Mouse (Mus musculus): ENCODE data around the gene Irx1. TPM values are rescaled to one million over a fixed set of nuclear protein-coding genes. Genes with fewer than 3 reads are reported as not detected.

Irx1 gene
- polyA plus RNA-seq, 1 experiment from 2014 or later: 7.5 TPM

GRCm38 (mm10) chr13:71961891-71962660 lies 1.4 kb downstream of the Irx1 start:
- Histone ChIP-seq H3K9ac (ENCODE audit: low read length) (peak overlapping the region; percentile 89), H3K4me2 (ENCODE audit: low read depth, low read length) (peak overlapping the region; percentile 25; the same call in 1 of the 2 replicates), H3K27ac (ENCODE audit: low read length) (peak overlapping the region; percentile 86; the same call in 1 of the 2 replicates), H3K27me3 (ENCODE audit: control insufficient read depth, insufficient read depth, low read depth, low read length) (peaks cover 81% of the 10 kb centered on the region), H3K36me3 (ENCODE audit: control insufficient read depth, insufficient read depth, low read length) (no peaks in the 10 kb centered on the region), H3K4me3 (ENCODE audit: low read length) (peak overlapping the region; percentile 67), H3K9me3 (ENCODE audit: control insufficient read depth, low read length) (no peaks in the 10 kb centered on the region), H3K4me1 (replicated peaks; ENCODE audit: control insufficient read depth, insufficient read depth, low read length) (peaks cover 5% of the 10 kb centered on the region)
- 2% methylated on average over 25 of the region's 25 CpGs for WGBS
- ATAC-seq (ENCODE audit: low read depth): no peak

DNA sequence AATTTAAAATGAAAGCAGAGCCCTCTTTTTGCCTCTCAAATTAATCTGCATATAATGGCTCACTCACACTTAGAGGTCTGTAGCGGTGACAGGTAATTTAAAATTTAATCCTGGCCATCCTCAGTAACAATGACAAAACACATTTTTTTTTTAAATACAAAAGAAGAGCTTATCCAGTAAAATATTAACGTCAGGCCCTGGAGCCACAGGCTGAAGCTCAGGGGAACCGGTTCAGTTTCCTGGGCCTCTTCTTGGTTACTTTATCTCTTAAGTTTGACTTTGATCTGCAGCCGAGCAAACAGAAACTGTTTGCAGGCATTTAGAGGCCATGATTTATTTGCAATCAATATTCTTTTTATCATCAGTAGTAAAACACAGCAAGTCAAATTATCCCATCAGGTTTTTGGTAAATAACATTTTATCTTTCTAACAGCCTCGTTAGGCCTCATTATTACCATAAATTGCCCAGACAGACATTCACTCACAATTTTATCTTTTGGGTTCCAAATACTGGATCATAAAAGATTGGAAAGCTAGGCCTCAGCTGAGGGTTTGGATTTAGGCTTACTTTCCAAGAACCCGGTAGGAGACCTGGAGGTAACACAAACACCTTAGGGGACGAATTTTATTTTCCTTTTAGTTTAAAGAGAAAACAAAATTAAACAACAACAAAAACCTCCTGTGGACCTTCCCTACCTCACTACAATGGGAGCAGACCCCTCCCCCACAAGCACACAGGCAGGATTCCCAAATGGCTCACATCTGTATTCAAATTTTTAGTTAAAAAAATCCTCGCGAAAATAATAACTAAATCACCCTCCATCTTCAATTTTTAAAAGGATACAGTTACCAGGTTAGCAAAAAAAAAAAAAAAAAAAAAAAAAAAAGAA lies 2.4 kb downstream of the Irx1 start:
- no peaks in the 10 kb centered on the region for H3K36me3 ChIP-seq (ENCODE audit: control insufficient read depth, insufficient read depth, low read length)
- H3K4me1 ChIP-seq (replicated peaks; ENCODE audit: control insufficient read depth, insufficient read depth, low read length): peaks cover 5% of the 10 kb centered on the region
- 7% methylated on average over 9 of the region's 9 CpGs for WGBS
- no peaks in the 10 kb centered on the region for H3K9me3 ChIP-seq (ENCODE audit: control insufficient read depth, low read length)
- peak overlapping the region; percentile 57 for H3K27ac ChIP-seq (ENCODE audit: low read length)
- H3K4me3 ChIP-seq (ENCODE audit: low read length): peak overlapping the region; percentile 67
- peaks cover 80% of the 10 kb centered on the region for H3K27me3 ChIP-seq (ENCODE audit: control insufficient read depth, insufficient read depth, low read depth, low read length)
- peak overlapping the region; percentile 59 for H3K4me2 ChIP-seq (ENCODE audit: low read depth, low read length)
- peak overlapping the region; percentile 89 for H3K9ac ChIP-seq (ENCODE audit: low read length)
- ATAC-seq (ENCODE audit: low read depth): no peak

DNA sequence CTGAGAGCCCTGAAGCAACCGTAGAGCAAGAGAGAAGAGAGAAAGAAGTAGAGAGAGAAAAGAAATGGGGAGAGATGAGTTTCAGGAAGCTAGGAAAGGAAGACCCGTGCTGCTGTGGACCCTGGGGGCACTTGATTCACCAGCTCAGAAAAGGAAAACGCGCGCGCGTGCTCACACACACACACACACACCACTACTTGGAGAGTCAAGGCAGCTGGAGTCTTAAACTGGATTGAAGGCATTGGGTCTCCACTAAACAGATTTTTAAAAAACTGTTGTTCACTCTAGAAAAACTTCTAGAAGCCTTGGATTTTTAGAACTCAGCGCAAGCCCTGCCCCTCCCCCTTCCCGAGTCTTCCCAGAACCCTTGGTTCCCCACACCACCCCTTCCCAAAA lies 3.2 kb downstream of the Irx1 start:
- H3K9me3 ChIP-seq (ENCODE audit: control insufficient read depth, low read length): no peaks in the 10 kb centered on the region
- WGBS: under 1% methylated on average over 9 of the region's 9 CpGs
- H3K4me2 ChIP-seq (ENCODE audit: low read depth, low read length): peak overlapping the region; percentile 59
- no peak for ATAC-seq (ENCODE audit: low read depth)
- H3K9ac ChIP-seq (ENCODE audit: low read length): peak overlapping the region; percentile 71
- H3K4me3 ChIP-seq (ENCODE audit: low read length): peak overlapping the region; percentile 67
- peak overlapping the region; percentile 57 for H3K27ac ChIP-seq (ENCODE audit: low read length)
- peaks cover 5% of the 10 kb centered on the region for H3K4me1 ChIP-seq (replicated peaks; ENCODE audit: control insufficient read depth, insufficient read depth, low read length)
- no peaks in the 10 kb centered on the region for H3K36me3 ChIP-seq (ENCODE audit: control insufficient read depth, insufficient read depth, low read length)
- peaks cover 77% of the 10 kb centered on the region for H3K27me3 ChIP-seq (ENCODE audit: control insufficient read depth, insufficient read depth, low read depth, low read length)

GRCm38 (mm10) chr13:71959361-71960276 lies 3.9 kb downstream of the Irx1 start:
- WGBS: 2% methylated on average over 76 of the region's 76 CpGs
- Histone ChIP-seq H3K9ac (ENCODE audit: low read length) (peak overlapping the region; percentile 71), H3K4me1 (replicated peaks; ENCODE audit: control insufficient read depth, insufficient read depth, low read length) (peaks cover 2% of the 10 kb centered on the region; the same call in 1 of the 2 replicates), H3K4me3 (ENCODE audit: low read length) (peak overlapping the region; percentile 67), H3K4me2 (ENCODE audit: low read depth, low read length) (peak overlapping the region; percentile 59), H3K9me3 (ENCODE audit: control insufficient read depth, low read length) (no peaks in the 10 kb centered on the region), H3K27ac (ENCODE audit: low read length) (peak overlapping the region; percentile 43), H3K27me3 (ENCODE audit: control insufficient read depth, insufficient read depth, low read depth, low read length) (peaks cover 70% of the 10 kb centered on the region), H3K36me3 (ENCODE audit: control insufficient read depth, insufficient read depth, low read length) (no peaks in the 10 kb centered on the region)
- 0 out of 2 replicates have a peak, but pooled peaks have one; percentile 4 for ATAC-seq (ENCODE audit: low read depth)

- H3K27ac ChIP-seq (ENCODE audit: low read length): peak overlapping the region; percentile 20; the same call in 1 of the 2 replicates
- peak overlapping the region; percentile 59 for H3K4me2 ChIP-seq (ENCODE audit: low read depth, low read length)
- 3% methylated on average over 16 of the region's 16 CpGs for WGBS
- H3K4me1 ChIP-seq (replicated peaks; ENCODE audit: control insufficient read depth, insufficient read depth, low read length): 0 out of 2 replicates have a peak, but pooled peaks cover 2% of the 10 kb centered on the region
- H3K4me3 ChIP-seq (ENCODE audit: low read length): peak overlapping the region; percentile 67
- H3K27me3 ChIP-seq (ENCODE audit: control insufficient read depth, insufficient read depth, low read depth, low read length): peaks cover 61% of the 10 kb centered on the region
- H3K9me3 ChIP-seq (ENCODE audit: control insufficient read depth, low read length): no peaks in the 10 kb centered on the region
- ATAC-seq (ENCODE audit: low read depth): no peak
- peak overlapping the region; percentile 71 for H3K9ac ChIP-seq (ENCODE audit: low read length)
- no peaks in the 10 kb centered on the region for H3K36me3 ChIP-seq (ENCODE audit: control insufficient read depth, insufficient read depth, low read length)
Observed at GRCm38 (mm10) chr13:71958651-71959050, 4.9 kb downstream of the Irx1 start.

DNA sequence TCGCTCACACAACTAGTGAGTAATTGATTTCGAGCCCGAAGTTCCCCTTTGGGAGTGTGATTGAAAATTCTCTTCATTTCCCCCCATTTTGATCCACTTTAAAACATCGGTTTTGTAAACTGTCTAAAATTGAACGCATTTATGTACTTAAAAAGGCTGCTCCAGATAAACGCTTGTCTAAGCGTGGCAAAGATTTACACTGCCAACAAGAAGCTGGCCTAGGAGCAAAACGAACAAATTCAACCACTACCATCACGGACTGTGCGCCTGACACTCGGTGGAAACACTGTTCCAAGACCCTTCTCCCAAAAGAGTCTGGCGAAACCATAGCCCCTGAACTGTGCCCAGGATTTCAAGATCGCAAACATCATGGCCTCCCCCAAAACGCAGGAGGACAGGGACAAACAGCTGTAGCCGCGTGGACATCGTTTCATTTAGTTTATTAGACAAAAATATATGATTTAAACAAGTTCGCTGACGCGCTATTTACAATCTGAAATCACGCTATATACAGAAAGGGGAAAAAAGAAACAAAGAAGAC lies 5.6 kb downstream of the Irx1 start:
- Histone ChIP-seq H3K4me1 (replicated peaks; ENCODE audit: control insufficient read depth, insufficient read depth, low read length) (no peaks in the 10 kb centered on the region), H3K4me3 (ENCODE audit: low read length) (peak overlapping the region; percentile 67), H3K9me3 (ENCODE audit: control insufficient read depth, low read length) (no peaks in the 10 kb centered on the region), H3K9ac (ENCODE audit: low read length) (peak overlapping the region; percentile 52), H3K27me3 (ENCODE audit: control insufficient read depth, insufficient read depth, low read depth, low read length) (peaks cover 54% of the 10 kb centered on the region), H3K36me3 (ENCODE audit: control insufficient read depth, insufficient read depth, low read length) (no peaks in the 10 kb centered on the region), H3K27ac (ENCODE audit: low read length) (no peak overlapping the region), H3K4me2 (ENCODE audit: low read depth, low read length) (peak overlapping the region; percentile 59)
- no peak for ATAC-seq (ENCODE audit: low read depth)
- WGBS: 7% methylated on average over 21 of the region's 21 CpGs

DNA sequence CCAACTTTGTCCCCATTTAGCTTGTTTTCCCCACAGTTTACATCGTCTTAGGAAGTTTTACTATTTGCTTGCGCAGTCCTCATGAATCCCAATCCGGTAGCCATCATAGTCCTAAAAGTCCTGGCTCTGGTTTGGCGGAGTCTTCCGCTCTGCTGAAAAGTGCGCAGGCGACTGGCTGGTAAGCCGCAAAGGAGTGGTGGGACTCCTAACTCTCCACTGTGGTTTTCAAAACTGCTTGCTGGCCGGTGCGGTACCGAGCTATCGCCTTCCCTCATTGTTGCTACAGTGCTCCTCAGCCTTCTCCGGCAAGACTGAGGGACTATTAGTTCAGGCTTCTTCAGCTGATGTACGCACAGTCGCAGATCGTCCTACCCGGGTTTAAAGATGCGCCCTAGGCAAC lies 6.4 kb downstream of the Irx1 start:
- Histone ChIP-seq H3K4me3 (ENCODE audit: low read length) (peak overlapping the region; percentile 67), H3K36me3 (ENCODE audit: control insufficient read depth, insufficient read depth, low read length) (no peaks in the 10 kb centered on the region), H3K27ac (ENCODE audit: low read length) (0 out of 2 replicates have a peak overlapping the region, but pooled peaks have one; percentile 3), H3K4me2 (ENCODE audit: low read depth, low read length) (peak overlapping the region; percentile 59), H3K4me1 (replicated peaks; ENCODE audit: control insufficient read depth, insufficient read depth, low read length) (no peaks in the 10 kb centered on the region), H3K9me3 (ENCODE audit: control insufficient read depth, low read length) (no peaks in the 10 kb centered on the region), H3K27me3 (ENCODE audit: control insufficient read depth, insufficient read depth, low read depth, low read length) (peaks cover 53% of the 10 kb centered on the region), H3K9ac (ENCODE audit: low read length) (peak overlapping the region; percentile 52)
- WGBS: 9% methylated on average over 18 of the region's 18 CpGs
- no peak for ATAC-seq (ENCODE audit: low read depth)

GRCm38 (mm10) chr13:71956481-71956880 lies 7.0 kb downstream of the Irx1 start:
- no peaks in the 10 kb centered on the region for H3K9me3 ChIP-seq (ENCODE audit: control insufficient read depth, low read length)
- H3K27ac ChIP-seq (ENCODE audit: low read length): no peak overlapping the region
- peak overlapping the region; percentile 59 for H3K4me2 ChIP-seq (ENCODE audit: low read depth, low read length)
- H3K4me3 ChIP-seq (ENCODE audit: low read length): no peak overlapping the region
- no peaks in the 10 kb centered on the region for H3K4me1 ChIP-seq (replicated peaks; ENCODE audit: control insufficient read depth, insufficient read depth, low read length)
- WGBS: 5% methylated on average over 9 of the region's 9 CpGs
- H3K36me3 ChIP-seq (ENCODE audit: control insufficient read depth, insufficient read depth, low read length): no peaks in the 10 kb centered on the region
- H3K9ac ChIP-seq (ENCODE audit: low read length): no peak overlapping the region
- peaks cover 49% of the 10 kb centered on the region for H3K27me3 ChIP-seq (ENCODE audit: control insufficient read depth, insufficient read depth, low read depth, low read length)
- peak; percentile 34; the same call in 1 of the 2 replicates for ATAC-seq (ENCODE audit: low read depth)

Measured in lung, embryonic 16.5 days (tissue).